Mouse (Mus musculus): ENCODE measurements at regions not wholly inside any gene's neighbourhood (a gene's known extent, or its start where the extent isn't known, plus 50 kb on each side); places are given as distances from the start of the nearest gene placed in this dataset.

GRCm38 (mm10) chr1:151263830-151264229, 53.9 kb downstream of the Gm47996 start:
- TF ChIP-seq POLR2A (IDR thresholded peaks at IDR 0.05; ENCODE audit: borderline replicate concordance, control insufficient read depth, low read depth, low read length), result no peak
- no peak for TF ChIP-seq CTCF (IDR thresholded peaks at IDR 0.05; ENCODE audit: control insufficient read depth, insufficient read depth, low read length)
